Mouse (Mus musculus) liver, postnatal 0 days (tissue): Measurements from ENCODE around the gene Hist1h4c. TPM values are rescaled to one million over a fixed set of nuclear protein-coding genes. Genes with fewer than 3 reads are reported as not detected.
A peak's percentile ranks its signal among the peaks of the same experiment; 100 is the strongest.

Experiments
- ATAC-seq: fragments of 200-750 bp; cut with Nextera tagmentation; 2 replicates; pipeline ENCODE4 v1.8.0; 2017; ENCODE audit warnings: mild to moderate bottlenecking, moderate library complexity
- DNase-seq: peaks from one replicate; pipeline ENCODE4 v3.0.0-alpha.2; 2016
- H3K27ac ChIP-seq: fragments of 300-500 bp; sonication (generic); 2 replicates; pipeline ENCODE4 v1.5.1; 2014; ENCODE audit warnings: antibody characterized with exemption, moderate library complexity, mild to moderate bottlenecking, low read depth
- H3K27me3 ChIP-seq: fragments of 300-500 bp; sonication (generic); 2 replicates; pipeline ENCODE4 v1.6.1; 2014; ENCODE audit warnings: low read length, control low read depth, mixed read lengths; ENCODE audit not compliant: insufficient read depth
- H3K36me3 ChIP-seq: fragments of 300-500 bp; sonication (generic); replicated peaks from 2 replicates; pipeline ENCODE4 v1.6.1; 2014; ENCODE audit warnings: mild to moderate bottlenecking, control low read depth, low read length, moderate library complexity, mixed read lengths; ENCODE audit not compliant: insufficient read depth
- H3K4me1 ChIP-seq: fragments of 300-500 bp; sonication (generic); 2 replicates; pipeline ENCODE4 v1.6.1; 2014; ENCODE audit warnings: antibody characterized with exemption, mild to moderate bottlenecking, control low read depth; ENCODE audit not compliant: insufficient read depth
- H3K4me2 ChIP-seq: fragments of 300-500 bp; sonication (generic); 2 replicates; pipeline ENCODE4 v1.6.1; 2014; ENCODE audit warnings: low read depth, mild to moderate bottlenecking, low read length, moderate library complexity, mixed read lengths
- H3K4me3 ChIP-seq: fragments of 300-500 bp; sonication (generic); 2 replicates; pipeline ENCODE4 v1.5.1; 2014; ENCODE audit warnings: low read depth, low read length
- H3K9ac ChIP-seq: fragments of 300-500 bp; sonication (generic); replicated peaks from 2 replicates; pipeline ENCODE4 v1.6.1; 2014; ENCODE audit warnings: mild to moderate bottlenecking, moderate library complexity
- H3K9me3 ChIP-seq: fragments of 300-500 bp; sonication (generic); 2 replicates; pipeline ENCODE4 v1.6.1; 2016; ENCODE audit warnings: mild to moderate bottlenecking, control low read depth, low read length, mixed read lengths
- CTCF ChIP-seq: sonication (generic); IDR thresholded peaks from 2 replicates; pipeline ENCODE4 v1.5.1; 2016; ENCODE audit warnings: antibody characterized with exemption, low read depth
- EP300 ChIP-seq: IDR thresholded peaks from 2 replicates; pipeline ENCODE4 v1.6.1; 2016; ENCODE audit warnings: antibody characterized with exemption, low read depth, mild to moderate bottlenecking
- WGBS: fragments of 180-500 bp; shearing (Covaris S2); extraction: QIAGEN DNeasy Blood & Tissue Kit; methylation state at CpG from one replicate; pipeline ENCODE4 v1.1.7; 2014; ENCODE audit not compliant: insufficient replicate concordance; 5-methylcytosine and 5-hydroxymethylcytosine counted together
- polyA plus RNA-seq: library from polyadenylated mRNA; unstranded; fragments of >200 nt; fragmentation: Nextera tagmentation; extraction: Ambion mirVana; gene quantifications from 2 replicates; pipeline ENCODE4 v1.2.1, GENCODE M21; 2015

Hist1h4c gene
- polyA plus RNA-seq, 1 experiment from 2014 or later, result 6.2 TPM

GRCm38 (mm10) chr13:23717176-23717575 lies 18.9 kb upstream of the Hist1h4c start:
- no peak for TF ChIP-seq EP300
- TF ChIP-seq CTCF, result no peak
- WGBS, result 48% methylated on average over 11 of the region's 11 CpGs
- Histone ChIP-seq H3K9me3 (no peaks in the 10 kb centered on the region), H3K4me2 (no peak overlapping the region), H3K27ac (peak overlapping the region; percentile 70; the same call in 1 of the 2 replicates), H3K36me3 (no peaks in the 10 kb centered on the region), H3K9ac (0 out of 2 replicates have a peak overlapping the region, but pooled peaks have one; percentile 11), H3K4me3 (no peak overlapping the region), H3K27me3 (no peaks in the 10 kb centered on the region), H3K4me1 (0 out of 2 replicates have a peak, but pooled peaks cover 3% of the 10 kb centered on the region)
- ATAC-seq (no peak), DNase-seq (peak; percentile 11)

GRCm38 (mm10) chr13:23716261-23717042 lies 18.2 kb upstream of the Hist1h4c start:
- 51% methylated on average over 5 of the region's 5 CpGs for WGBS
- ATAC-seq (peak; percentile 23; the same call in 1 of the 2 replicates), DNase-seq (peak; percentile 10)
- Histone ChIP-seq H3K4me1 (0 out of 2 replicates have a peak, but pooled peaks cover 5% of the 10 kb centered on the region), H3K9me3 (no peaks in the 10 kb centered on the region), H3K4me3 (no peak overlapping the region), H3K27ac (no peak overlapping the region), H3K36me3 (no peaks in the 10 kb centered on the region), H3K9ac (no peak overlapping the region), H3K4me2 (no peak overlapping the region), H3K27me3 (no peaks in the 10 kb centered on the region)
- no peak for TF ChIP-seq EP300
- TF ChIP-seq CTCF, result no peak

DNA sequence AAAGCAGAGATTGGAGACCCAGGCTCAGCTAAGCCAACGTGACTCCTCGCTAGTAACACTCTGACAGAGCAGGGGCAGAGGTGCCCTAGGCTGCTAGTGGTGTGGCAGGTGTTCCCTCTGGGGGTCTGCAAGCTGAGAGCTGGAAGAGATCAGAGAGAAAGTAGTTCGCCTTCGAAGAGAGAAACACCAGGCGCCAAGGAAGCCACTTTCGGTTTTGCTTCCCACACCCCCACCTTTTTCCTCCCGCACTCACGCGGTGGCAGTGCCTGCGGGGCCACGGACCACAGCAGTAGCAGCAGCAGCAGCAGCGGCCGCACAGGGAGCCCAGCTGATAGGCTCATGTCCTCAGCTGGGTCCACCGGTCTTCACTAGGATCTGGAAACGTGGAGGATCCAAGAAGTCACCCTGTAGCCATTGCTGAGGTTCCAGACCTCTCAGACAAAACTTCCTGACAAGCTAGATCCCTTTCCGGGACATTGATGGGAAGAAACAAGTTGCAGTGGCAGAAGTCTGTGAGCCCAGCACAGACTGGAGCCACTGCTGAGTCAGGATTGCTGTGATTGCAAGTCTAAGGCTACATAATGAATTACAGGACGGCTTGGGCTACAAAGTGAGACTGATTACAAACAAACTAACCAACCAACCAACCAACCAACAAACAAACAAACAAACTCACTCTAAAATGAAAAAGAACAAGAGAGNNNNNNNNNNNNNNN lies 12.3 kb upstream of the Hist1h4c start, which contains the start of gene Hfe:
Gene Hfe, minus strand, starts transcription at position 481 of the 716 bp plus-strand sequence.
- ATAC-seq, result peak; percentile 77
- Histone ChIP-seq H3K4me3 (peak within 1 kb of the TSS; percentile 51), H3K36me3 (no peaks in the 10 kb centered on the region), H3K27ac (peak within 1 kb of the TSS; percentile 93), H3K27me3 (no peaks in the 10 kb centered on the region), H3K9ac (peak within 1 kb of the TSS; percentile 74), H3K4me1 (peaks cover 14% of the 10 kb centered on the region; the same call in 1 of the 2 replicates), H3K9me3 (no peaks in the 10 kb centered on the region), H3K4me2 (peak within 1 kb of the TSS; percentile 74)
- DNase-seq, result peak; percentile 76
- TF ChIP-seq EP300 (no peak), CTCF (no peak)
- 2% methylated on average over 15 of the region's 17 CpGs for WGBS

DNA sequence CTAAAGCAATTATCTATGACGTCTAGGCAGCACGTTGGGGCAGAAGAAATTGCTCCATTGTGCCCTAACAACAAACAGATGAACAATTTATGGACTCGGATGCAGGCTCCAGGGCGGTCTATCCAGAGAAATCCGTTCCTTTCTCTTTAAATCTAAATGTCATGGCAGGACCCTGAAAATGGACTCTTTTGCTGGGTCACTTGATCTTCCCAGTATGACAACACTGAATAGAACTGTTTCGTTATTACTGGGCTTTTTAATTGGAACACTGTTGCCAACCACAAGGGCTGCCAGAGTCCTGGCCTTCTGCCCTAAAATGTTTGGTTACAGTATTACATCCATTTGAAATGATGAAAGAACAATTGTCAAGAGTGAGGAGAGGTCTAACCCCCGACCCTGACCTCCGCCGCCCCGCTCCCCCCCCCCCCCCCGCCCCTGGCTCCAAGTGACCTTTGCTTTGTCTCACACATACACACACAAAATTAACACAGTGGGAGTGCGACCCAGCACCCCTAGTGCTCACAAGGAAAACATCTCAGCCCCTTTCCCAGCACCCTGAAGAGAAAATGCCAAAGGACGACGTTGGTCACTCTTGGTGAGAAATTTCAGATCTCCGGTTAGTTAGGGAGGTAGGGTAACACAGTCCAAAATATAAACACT lies 11.6 kb upstream of the Hist1h4c start:
- TF ChIP-seq CTCF (no peak), EP300 (no peak)
- DNase-seq, result no peak
- Histone ChIP-seq H3K4me1 (peaks cover 14% of the 10 kb centered on the region; the same call in 1 of the 2 replicates), H3K9me3 (no peaks in the 10 kb centered on the region), H3K27me3 (no peaks in the 10 kb centered on the region), H3K36me3 (no peaks in the 10 kb centered on the region), H3K9ac (peak overlapping the region; percentile 74), H3K4me2 (peak overlapping the region; percentile 74), H3K4me3 (peak overlapping the region; percentile 51), H3K27ac (peak overlapping the region; percentile 93)
- WGBS, result 30% methylated on average over 15 of the region's 15 CpGs
- ATAC-seq, result peak; percentile 58

GRCm38 (mm10) chr13:23708654-23709053 lies 10.4 kb upstream of the Hist1h4c start:
- whole genome bisulfite sequencing, result 65% methylated on average over 4 of the region's 4 CpGs
- no peak for ATAC-seq

More at GRCm38 (mm10) chr13:23708654-23709053, 10.4 kb upstream of the Hist1h4c start:
- no peaks in the 10 kb centered on the region for H3K36me3 ChIP-seq
- H3K9me3 ChIP-seq, result no peaks in the 10 kb centered on the region
- H3K4me2 ChIP-seq, result no peak overlapping the region
- DNase-seq, result peak; percentile 28
- H3K4me3 ChIP-seq, result no peak overlapping the region
- H3K4me1 ChIP-seq, result peaks cover 14% of the 10 kb centered on the region; the same call in 1 of the 2 replicates
- no peak overlapping the region for H3K27ac ChIP-seq
- TF ChIP-seq CTCF, result no peak
- TF ChIP-seq EP300, result no peak
- no peaks in the 10 kb centered on the region for H3K27me3 ChIP-seq
- H3K9ac ChIP-seq, result no peak overlapping the region
